Mouse (Mus musculus) CH12.LX (cell line): ENCODE data around the gene Syt1. TPM values are rescaled to one million over a fixed set of nuclear protein-coding genes. Genes with fewer than 3 reads are reported as not detected.

Experiments used
- DNase-seq: peaks from one replicate; pipeline ENCODE4 v3.0.0-alpha.2; 2013; ENCODE audit errors: extremely low read depth
- H3K27ac ChIP-seq: 2 replicates; pipeline ENCODE4 v1.5.1; 2012; ENCODE audit warnings: low read depth, mild to moderate bottlenecking, control low read depth, moderate library complexity; ENCODE audit not compliant: insufficient read depth
- H3K27me3 ChIP-seq: replicated peaks from 2 replicates; pipeline ENCODE3; 2012; ENCODE audit warnings: inconsistent platforms
- H3K36me3 ChIP-seq, 2 experiments: replicated peaks in 1 of 2; 2 replicates each; pipeline versions ENCODE3 to v1.6.1; 2012; ENCODE audit warnings: inconsistent platforms in 1 of 2, low read length in 1 of 2, mild to moderate bottlenecking in 1 of 2, mixed read lengths in 1 of 2, moderate library complexity in 1 of 2; ENCODE audit not compliant: control insufficient read depth in 1 of 2, insufficient read depth in 1 of 2
- H3K4me1 ChIP-seq, 2 experiments: 2 replicates each; pipeline ENCODE4 v1.6.1; 2012; ENCODE audit warnings: inconsistent platforms in 1 of 2, moderate library complexity in 1 of 2; ENCODE audit not compliant: insufficient read depth in 2 of 2, control insufficient read depth in 1 of 2
- H3K4me2 ChIP-seq: 2 replicates; pipeline ENCODE4 v1.6.1; 2012; ENCODE audit warnings: low read depth, mild to moderate bottlenecking, control low read depth; ENCODE audit not compliant: poor library complexity, insufficient read depth, severe bottlenecking
- H3K4me3 ChIP-seq, 3 experiments: fragments of 150-350 bp in 1 of 3; sonication (generic) in 1 of 3; replicated peaks in 1 of 3; 2 replicates each; pipeline versions ENCODE3 to v1.5.1; 2011 to 2012; ENCODE audit warnings: low read depth in 2 of 3, low read length in 2 of 3, mild to moderate bottlenecking in 2 of 3, moderate library complexity in 2 of 3, control low read depth in 1 of 3, improper control_type of control experiment in 1 of 3, inconsistent platforms in 1 of 3, mixed read lengths in 1 of 3; ENCODE audit not compliant: poor library complexity in 1 of 3
- H3K79me2 ChIP-seq: replicated peaks from 2 replicates; pipeline ENCODE4 v1.6.1; 2012; ENCODE audit warnings: mild to moderate bottlenecking, moderate library complexity; ENCODE audit not compliant: control insufficient read depth, poor library complexity, insufficient read depth, severe bottlenecking; ENCODE audit errors: extremely low read depth
- H3K9ac ChIP-seq: 2 replicates; pipeline ENCODE4 v1.6.1; 2012; ENCODE audit warnings: low read depth, mild to moderate bottlenecking, control low read depth, moderate library complexity; ENCODE audit not compliant: insufficient read depth
- H3K9me3 ChIP-seq: replicated peaks from 2 replicates; pipeline ENCODE3; 2012; ENCODE audit warnings: low read length, inconsistent platforms, mixed read lengths
- BHLHE40 ChIP-seq: IDR thresholded peaks from 2 replicates; pipeline ENCODE4 v1.6.1; 2011; ENCODE audit warnings: mild to moderate bottlenecking, low read depth, low read length, improper control_type of control experiment
- CHD1 ChIP-seq: IDR thresholded peaks from 2 replicates; pipeline ENCODE4 v1.6.1; 2012; ENCODE audit warnings: low read depth, low read length, improper control_type of control experiment, inconsistent platforms
- CHD2 ChIP-seq: IDR thresholded peaks from 2 replicates; pipeline ENCODE4 v1.6.1; 2011; ENCODE audit warnings: low read length, improper control_type of control experiment
- E2F4 ChIP-seq: IDR thresholded peaks from 2 replicates; pipeline ENCODE4 v1.6.1; 2011; ENCODE audit warnings: low read depth, low read length, improper control_type of control experiment; ENCODE audit not compliant: insufficient replicate concordance
- EP300 ChIP-seq: IDR thresholded peaks from 2 replicates; pipeline ENCODE4 v1.6.1; 2011; ENCODE audit warnings: low read length, improper control_type of control experiment
- ETS1 ChIP-seq: conservative IDR thresholded peaks from 2 replicates; pipeline ENCODE4 v1.6.1; 2012; ENCODE audit warnings: low read depth, mild to moderate bottlenecking, inconsistent platforms, low read length, improper control_type of control experiment, moderate library complexity
- IRF4 ChIP-seq: IDR thresholded peaks from 2 replicates; pipeline ENCODE4 v1.6.1; 2014; ENCODE audit warnings: low read depth, mild to moderate bottlenecking, inconsistent platforms, low read length, improper control_type of control experiment
- JUN ChIP-seq: IDR thresholded peaks from 2 replicates; pipeline ENCODE4 v1.6.1; 2011; ENCODE audit warnings: low read depth, mild to moderate bottlenecking, low read length, improper control_type of control experiment, moderate library complexity; ENCODE audit not compliant: insufficient read depth
- MAX ChIP-seq: IDR thresholded peaks from 2 replicates; pipeline ENCODE4 v1.6.1; 2011; ENCODE audit warnings: low read length, improper control_type of control experiment
- MXI1 ChIP-seq: IDR thresholded peaks from 2 replicates; pipeline ENCODE4 v1.6.1; 2011; ENCODE audit warnings: mild to moderate bottlenecking, low read depth, low read length, improper control_type of control experiment
- NELFE ChIP-seq: IDR thresholded peaks from 2 replicates; pipeline ENCODE4 v1.6.1; 2011; ENCODE audit warnings: low read depth, low read length, improper control_type of control experiment
- PAX5 ChIP-seq: IDR thresholded peaks from 2 replicates; pipeline ENCODE4 v1.6.1; 2012; ENCODE audit warnings: low read length, inconsistent platforms, mixed read lengths
- POLR2A ChIP-seq: IDR thresholded peaks from 2 replicates; pipeline ENCODE4 v1.6.1; 2011; ENCODE audit warnings: low read depth, mild to moderate bottlenecking, improper control_type of control experiment, low read length
- POLR2AphosphoS2 ChIP-seq: IDR thresholded peaks from 2 replicates; pipeline ENCODE4 v1.6.1; 2011; ENCODE audit warnings: low read depth, low read length, improper control_type of control experiment
- RAD21 ChIP-seq: IDR thresholded peaks from 2 replicates; pipeline ENCODE4 v1.6.1; 2011; ENCODE audit warnings: low read depth, mild to moderate bottlenecking, low read length, improper control_type of control experiment, moderate library complexity
- SIN3A ChIP-seq: IDR thresholded peaks from 2 replicates; pipeline ENCODE4 v1.6.1; 2012; ENCODE audit warnings: low read length, improper control_type of control experiment, inconsistent platforms
- USF1 ChIP-seq: IDR thresholded peaks from 2 replicates; pipeline ENCODE4 v1.6.1; 2014; ENCODE audit warnings: low read depth, mild to moderate bottlenecking, inconsistent platforms, low read length, improper control_type of control experiment
- ZKSCAN1 ChIP-seq: IDR thresholded peaks from 2 replicates; pipeline ENCODE4 v1.6.1; 2012; ENCODE audit warnings: low read depth, inconsistent platforms, low read length, improper control_type of control experiment, borderline replicate concordance
- ZNF384 ChIP-seq: IDR thresholded peaks from 2 replicates; pipeline ENCODE4 v1.6.1; 2012; ENCODE audit warnings: low read depth, low read length, improper control_type of control experiment, inconsistent platforms
- dilution Hi-C: fragments of 300-500 bp; cut with MboI; formaldehyde crosslinking; loops from 2 replicates; pipeline ENCODE4 v1.14.3; 2020; ENCODE audit warnings: low sequenced_read_pairs; ENCODE audit not compliant: extremely low pct_unique_long_range_greater_than_20kb, extremely low pct_ligation_motif_present
- in situ Hi-C: fragments of 300-500 bp; cut with MboI; formaldehyde crosslinking; loops from 3 replicates; pipeline ENCODE4 v1.14.3; 2019; ENCODE audit warnings: low sequenced_read_pairs, low pct_ligation_motif_present, low pct_unique_long_range_greater_than_20kb, mixed read lengths
- polyA plus RNA-seq: library from polyadenylated mRNA; unstranded; fragments of >175 nt; gene quantifications from 2 replicates; pipeline ENCODE4 v1.2.1, GENCODE M21; 2012; ENCODE audit warnings: low read depth; ENCODE audit not compliant: insufficient read length
- total RNA-seq, 2 experiments: library from RNA; depleted of rRNA; stranded (reverse); fragments of 300-350 nt in 1 of 2; fragments of >200 nt in 1 of 2; gene quantifications; 2 replicates each; pipeline ENCODE4 v1.2.3; 2012 to 2014

Gene Syt1
- total and polyA plus RNA-seq, 3 experiments = not detected

GRCm38 (mm10) chr10:108874687-108875086 is 136.1 kb downstream of the Syt1 start:
- Histone ChIP-seq H3K27me3 (no peaks in the 10 kb centered on the region), H3K4me3 (no peak overlapping the region), H3K9ac (no peak overlapping the region), H3K27ac (no peak overlapping the region), H3K36me3 (no peaks in the 10 kb centered on the region), H3K9me3 (no peaks in the 10 kb centered on the region), H3K4me1 (no peaks in the 10 kb centered on the region), H3K79me2 (no peaks in the 10 kb centered on the region), H3K4me2 (no peak overlapping the region)
- dilution Hi-C loops = no loop called here
- TF ChIP-seq BHLHE40 (no peak), EP300 (no peak), E2F4 (no peak), RAD21 (no peak), MXI1 (no peak), IRF4 (no peak), ETS1 (no peak), JUN (no peak), USF1 (no peak), SIN3A (no peak)
- in situ Hi-C loops = no loop called here
- no peak for DNase-seq

DNA sequence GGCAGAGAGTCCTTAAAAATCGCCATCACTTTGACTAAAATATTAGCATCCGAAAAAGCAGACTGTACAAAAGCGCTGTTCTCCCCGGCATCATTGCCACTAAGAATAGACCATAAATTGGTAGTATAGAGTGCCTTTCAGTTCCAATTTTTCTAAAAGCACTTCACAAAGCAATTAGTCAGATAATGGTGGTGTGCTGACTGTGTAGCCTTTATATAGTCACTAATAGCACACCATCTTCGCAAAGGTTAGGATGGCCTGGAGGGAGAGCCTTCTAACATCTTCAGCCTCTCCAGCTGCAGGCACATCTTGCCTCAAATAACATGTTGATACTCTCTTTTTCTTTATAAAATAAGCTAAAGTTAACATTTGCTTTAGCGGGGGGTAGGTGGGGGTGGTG is 138.4 kb downstream of the Syt1 start:
- Histone ChIP-seq H3K27me3 (no peaks in the 10 kb centered on the region), H3K4me3 (no peak overlapping the region), H3K27ac (no peak overlapping the region), H3K79me2 (no peaks in the 10 kb centered on the region), H3K9ac (no peak overlapping the region), H3K36me3 (no peaks in the 10 kb centered on the region), H3K9me3 (no peaks in the 10 kb centered on the region), H3K4me2 (no peak overlapping the region), H3K4me1 (no peaks in the 10 kb centered on the region)
- TF ChIP-seq PAX5 = no peak
- TF ChIP-seq POLR2A = no peak
- TF ChIP-seq MAX = no peak
- TF ChIP-seq RAD21 = no peak
- no peak for TF ChIP-seq BHLHE40
- TF ChIP-seq ZKSCAN1 = no peak
- TF ChIP-seq CHD2 = no peak
- no peak for TF ChIP-seq NELFE
- TF ChIP-seq SIN3A = no peak
- DNase-seq = no peak
- in situ Hi-C loops = no loop called here
- dilution Hi-C loops = no loop called here

- Histone ChIP-seq H3K79me2 (no peaks in the 10 kb centered on the region), H3K9ac (no peak overlapping the region), H3K27me3 (no peaks in the 10 kb centered on the region), H3K27ac (no peak overlapping the region), H3K4me2 (no peak overlapping the region), H3K4me3 (no peak overlapping the region), H3K36me3 (no peaks in the 10 kb centered on the region), H3K4me1 (no peaks in the 10 kb centered on the region), H3K9me3 (no peaks in the 10 kb centered on the region)
- DNase-seq = no peak
- TF ChIP-seq CHD1 = no peak
- no peak for TF ChIP-seq POLR2AphosphoS2
- TF ChIP-seq ZNF384 = no peak
- in situ Hi-C loops = no loop called here
- dilution Hi-C loops = no loop called here
Measured at GRCm38 (mm10) chr10:108870586-108870985, 140.2 kb downstream of the Syt1 start.
